Mouse (Mus musculus): ENCODE results near the gene Cux1.

- no peak for TF ChIP-seq CTCF (IDR thresholded peaks at IDR 0.05; ENCODE audit: borderline replicate concordance, control insufficient read depth, extremely low read depth, insufficient read depth, low read length, poor library complexity)
- no peak for TF ChIP-seq POLR2A (IDR thresholded peaks at IDR 0.05; ENCODE audit: control insufficient read depth, extremely low read depth, insufficient read depth, low read length, poor library complexity)
Observed at GRCm38 (mm10) chr5:136240381-136240780, 326.9 kb downstream of the Cux1 start.
